Mouse (Mus musculus) midbrain, embryonic 13.5 days (tissue): ENCODE data around the gene Tpcn2. TPM values are rescaled to one million over a fixed set of nuclear protein-coding genes. Genes with fewer than 3 reads are reported as not detected.

Experiments used
- ATAC-seq: fragments of 200-750 bp; cut with Nextera tagmentation; 2 replicates; pipeline ENCODE4 v1.8.0; 2017; ENCODE audit warnings: mild to moderate bottlenecking, moderate TSS enrichment, moderate library complexity
- H3K27ac ChIP-seq: fragments of 300-500 bp; sonication (generic); 2 replicates; pipeline ENCODE4 v1.5.1; 2015; ENCODE audit warnings: inconsistent platforms, mild to moderate bottlenecking, moderate library complexity
- H3K27me3 ChIP-seq: fragments of 300-500 bp; sonication (generic); 2 replicates; pipeline ENCODE4 v1.6.1; 2015; ENCODE audit warnings: mild to moderate bottlenecking, inconsistent platforms
- H3K36me3 ChIP-seq: fragments of 300-500 bp; sonication (generic); 2 replicates; pipeline ENCODE4 v1.6.1; 2015; ENCODE audit warnings: mild to moderate bottlenecking, inconsistent platforms
- H3K4me1 ChIP-seq: fragments of 300-500 bp; sonication (generic); replicated peaks from 2 replicates; pipeline ENCODE4 v1.6.1; 2015; ENCODE audit warnings: inconsistent platforms
- H3K4me2 ChIP-seq: fragments of 300-500 bp; sonication (generic); replicated peaks from 2 replicates; pipeline ENCODE4 v1.6.1; 2015; ENCODE audit warnings: moderate library complexity, mild to moderate bottlenecking, inconsistent platforms
- H3K4me3 ChIP-seq: fragments of 300-500 bp; sonication (generic); replicated peaks from 2 replicates; pipeline ENCODE4 v1.5.1; 2015; ENCODE audit warnings: mild to moderate bottlenecking, inconsistent platforms
- H3K9ac ChIP-seq: fragments of 300-500 bp; sonication (generic); replicated peaks from 2 replicates; pipeline ENCODE4 v1.6.1; 2015; ENCODE audit warnings: mild to moderate bottlenecking, inconsistent platforms
- H3K9me3 ChIP-seq: fragments of 300-500 bp; sonication (generic); 2 replicates; pipeline ENCODE4 v1.6.1; 2016; ENCODE audit warnings: mild to moderate bottlenecking, inconsistent platforms
- WGBS: fragments of 180-500 bp; shearing (Covaris S2); methylation state at CpG from one replicate; pipeline ENCODE4 v1.1.7; 2015; 5-methylcytosine and 5-hydroxymethylcytosine counted together
- polyA plus RNA-seq: library from polyadenylated mRNA; unstranded; fragments of >200 nt; fragmentation: Nextera tagmentation; extraction: Ambion mirVana; gene quantifications from 2 replicates; pipeline ENCODE4 v1.2.1, GENCODE M21; 2015

The Tpcn2 gene
- polyA plus RNA-seq, 1 experiment from 2014 or later: 4.2 TPM

- 57% methylated on average over 1 of the region's 1 CpGs for WGBS
- Histone ChIP-seq H3K4me3 (no peak overlapping the region), H3K9me3 (peaks cover 15% of the 10 kb centered on the region; the same call in 1 of the 2 replicates), H3K4me2 (no peak overlapping the region), H3K27ac (no peak overlapping the region), H3K27me3 (no peaks in the 10 kb centered on the region), H3K36me3 (no peaks in the 10 kb centered on the region), H3K4me1 (peaks cover 9% of the 10 kb centered on the region; the same call in 1 of the 2 replicates), H3K9ac (no peak overlapping the region)
- no peak for ATAC-seq
These were observed 144.7 kb downstream of the Tpcn2 start for GRCm38 (mm10) chr7:145139100-145139499.

GRCm38 (mm10) chr7:145137871-145138270, 145.9 kb downstream of the Tpcn2 start:
- peaks cover 15% of the 10 kb centered on the region; the same call in 1 of the 2 replicates for H3K9me3 ChIP-seq
- ATAC-seq: no peak
- no peak overlapping the region for H3K27ac ChIP-seq
- no peak overlapping the region for H3K4me2 ChIP-seq
- H3K4me1 ChIP-seq: peaks cover 5% of the 10 kb centered on the region; the same call in 1 of the 2 replicates
- H3K9ac ChIP-seq: no peak overlapping the region
- H3K4me3 ChIP-seq: no peak overlapping the region
- H3K36me3 ChIP-seq: no peaks in the 10 kb centered on the region
- no peaks in the 10 kb centered on the region for H3K27me3 ChIP-seq
- WGBS: 91% methylated on average over 1 of the region's 1 CpGs

GRCm38 (mm10) chr7:145136831-145137230, 147.0 kb downstream of the Tpcn2 start:
- H3K4me1 ChIP-seq: peaks cover 5% of the 10 kb centered on the region; the same call in 1 of the 2 replicates
- no peaks in the 10 kb centered on the region for H3K27me3 ChIP-seq
- H3K4me3 ChIP-seq: no peak overlapping the region
- no peaks in the 10 kb centered on the region for H3K36me3 ChIP-seq
- H3K4me2 ChIP-seq: no peak overlapping the region
- peaks cover 15% of the 10 kb centered on the region; the same call in 1 of the 2 replicates for H3K9me3 ChIP-seq
- 96% methylated on average over 4 of the region's 4 CpGs for WGBS
- H3K27ac ChIP-seq: no peak overlapping the region
- no peak overlapping the region for H3K9ac ChIP-seq
- no peak for ATAC-seq

Other genes starting within 250 kb of the Tpcn2 start
- gene 1810010D01Rik, start 75.9 kb downstream of the Tpcn2 start, polyA plus RNA-seq: 0.34 TPM in 1 of 2 replicates, not detected in the other
- gene Mrgprf, start 16.8 kb upstream of the Tpcn2 start, polyA plus RNA-seq: 2.4 and 2.8 TPM in 2 replicates
- not detected in 2 replicates for gene Mrgprd, start 30.8 kb upstream of the Tpcn2 start, polyA plus RNA-seq